Mouse (Mus musculus) MEL (cell line): ENCODE measurements around the gene Diras1. TPM values are rescaled to one million over a fixed set of nuclear protein-coding genes. Genes with fewer than 3 reads are reported as not detected.

Experiments
- DNase-seq: peaks from one replicate; pipeline ENCODE4 v3.0.0; 2011; ENCODE audit warnings: low read depth, low spot score
- H3K27ac ChIP-seq: 2 replicates; pipeline ENCODE4 v1.5.1; 2012; ENCODE audit warnings: low read depth, mild to moderate bottlenecking, control low read depth, low read length, moderate library complexity; ENCODE audit not compliant: control insufficient read depth
- H3K27me3 ChIP-seq, 2 experiments: fragments of 150-350 bp in 1 of 2; sonication (generic) in 1 of 2; 2 replicates each; pipeline ENCODE4 v1.6.1; 2012; ENCODE audit warnings: low read length in 2 of 2, mild to moderate bottlenecking in 2 of 2, improper control_type of control experiment in 1 of 2, moderate library complexity in 1 of 2; ENCODE audit not compliant: insufficient read depth in 2 of 2, control insufficient read depth in 1 of 2
- H3K36me3 ChIP-seq, 2 experiments: 2 replicates each; pipeline ENCODE4 v1.6.1; 2012 to 2014; ENCODE audit warnings: low read length in 2 of 2, improper control_type of control experiment in 1 of 2, inconsistent platforms in 1 of 2, mild to moderate bottlenecking in 1 of 2; ENCODE audit not compliant: insufficient read depth in 2 of 2, control insufficient read depth in 1 of 2
- H3K4me1 ChIP-seq, 2 experiments: fragments of 150-350 bp in 1 of 2; sonication (generic) in 1 of 2; 2 replicates each; pipeline ENCODE4 v1.6.1; 2012; ENCODE audit warnings: low read length in 2 of 2, improper control_type of control experiment in 1 of 2, mild to moderate bottlenecking in 1 of 2; ENCODE audit not compliant: insufficient read depth in 2 of 2, control insufficient read depth in 1 of 2
- H3K4me3 ChIP-seq, 2 experiments: fragments of 150-350 bp in 1 of 2; sonication (generic) in 1 of 2; 2 replicates each; pipeline ENCODE4 v1.5.1; 2012; ENCODE audit warnings: low read depth in 2 of 2, low read length in 2 of 2, mild to moderate bottlenecking in 2 of 2, moderate library complexity in 2 of 2, control low read depth in 1 of 2, improper control_type of control experiment in 1 of 2; ENCODE audit not compliant: control insufficient read depth in 1 of 2, insufficient read depth in 1 of 2
- H3K79me2 ChIP-seq: 2 replicates; pipeline ENCODE4 v1.6.1; 2012; ENCODE audit warnings: mild to moderate bottlenecking, low read length, moderate library complexity; ENCODE audit not compliant: control insufficient read depth, poor library complexity, insufficient read depth
- H3K9ac ChIP-seq: 2 replicates; pipeline ENCODE4 v1.6.1; 2012; ENCODE audit warnings: low read depth, mild to moderate bottlenecking, control low read depth, low read length, moderate library complexity; ENCODE audit not compliant: control insufficient read depth, poor library complexity, severe bottlenecking
- H3K9me3 ChIP-seq: fragments of 150-350 bp; sonication (generic); replicated peaks from 2 replicates; pipeline ENCODE4 v1.6.1; 2012; ENCODE audit warnings: mild to moderate bottlenecking, low read length, improper control_type of control experiment, moderate library complexity; ENCODE audit not compliant: insufficient read depth
- BHLHE40 ChIP-seq: IDR thresholded peaks from 2 replicates; pipeline ENCODE4 v1.6.1; 2012; ENCODE audit warnings: low read depth, mild to moderate bottlenecking, inconsistent platforms, low read length, improper control_type of control experiment, borderline replicate concordance
- CHD2 ChIP-seq: IDR thresholded peaks from 2 replicates; pipeline ENCODE4 v1.6.1; 2011; ENCODE audit warnings: low read length, improper control_type of control experiment
- CTCF ChIP-seq, 3 experiments: IDR thresholded peaks in 2 of 3; conservative IDR thresholded peaks in 1 of 3; 2 replicates each; pipeline ENCODE4 v1.5.1; 2011 to 2012; ENCODE audit warnings: low read length in 3 of 3, low read depth in 2 of 3, mild to moderate bottlenecking in 2 of 3, improper control_type of control experiment in 1 of 3, inconsistent platforms in 1 of 3, mixed read lengths in 1 of 3, moderate library complexity in 1 of 3; ENCODE audit not compliant: control insufficient read depth in 1 of 3, insufficient read depth in 1 of 3, poor library complexity in 1 of 3, severe bottlenecking in 1 of 3
- E2F4 ChIP-seq: IDR thresholded peaks from 2 replicates; pipeline ENCODE4 v1.6.1; 2011; ENCODE audit warnings: low read depth, low read length, improper control_type of control experiment, borderline replicate concordance
- ELF1 ChIP-seq: IDR thresholded peaks from 2 replicates; pipeline ENCODE4 v1.6.1; 2014; ENCODE audit warnings: low read depth, mild to moderate bottlenecking, inconsistent platforms, low read length, improper control_type of control experiment, moderate library complexity
- EP300 ChIP-seq, 2 experiments: IDR thresholded peaks; 2 replicates each; pipeline ENCODE4 v1.6.1; 2011; ENCODE audit warnings: improper control_type of control experiment in 2 of 2, low read length in 2 of 2, low read depth in 1 of 2, mild to moderate bottlenecking in 1 of 2
- HCFC1 ChIP-seq: IDR thresholded peaks from 2 replicates; pipeline ENCODE4 v1.6.1; 2012; ENCODE audit warnings: low read depth, mild to moderate bottlenecking, inconsistent platforms, low read length, improper control_type of control experiment, moderate library complexity
- MAX ChIP-seq: IDR thresholded peaks from 2 replicates; pipeline ENCODE4 v1.6.1; 2011; ENCODE audit warnings: low read length, improper control_type of control experiment
- MEF2A ChIP-seq: IDR thresholded peaks from 2 replicates; pipeline ENCODE4 v1.6.1; 2014; ENCODE audit warnings: low read depth, mild to moderate bottlenecking, inconsistent platforms, low read length, improper control_type of control experiment; ENCODE audit not compliant: poor library complexity, insufficient replicate concordance, severe bottlenecking; ENCODE audit errors: extremely low read depth
- MXI1 ChIP-seq: IDR thresholded peaks from 2 replicates; pipeline ENCODE4 v1.6.1; 2011; ENCODE audit warnings: mild to moderate bottlenecking, low read depth, low read length, improper control_type of control experiment
- MYB ChIP-seq: IDR thresholded peaks from 2 replicates; pipeline ENCODE4 v1.6.1; 2011; ENCODE audit warnings: mild to moderate bottlenecking, low read depth, low read length, improper control_type of control experiment
- MYC ChIP-seq: IDR thresholded peaks from 2 replicates; pipeline ENCODE4 v1.6.1; 2011; ENCODE audit warnings: low read depth, mild to moderate bottlenecking, low read length, improper control_type of control experiment, moderate library complexity
- NRF1 ChIP-seq: IDR thresholded peaks from 2 replicates; pipeline ENCODE4 v1.6.1; 2014; ENCODE audit warnings: low read depth, mild to moderate bottlenecking, inconsistent platforms, low read length, improper control_type of control experiment, moderate library complexity; ENCODE audit not compliant: poor library complexity, insufficient read depth, severe bottlenecking
- POLR2A ChIP-seq, 2 experiments: IDR thresholded peaks; 2 replicates each; pipeline ENCODE4 v1.6.1; 2011 to 2012; ENCODE audit warnings: low read length in 2 of 2, mild to moderate bottlenecking in 2 of 2, control low read depth in 1 of 2, improper control_type of control experiment in 1 of 2, low read depth in 1 of 2, moderate library complexity in 1 of 2; ENCODE audit not compliant: control insufficient read depth in 1 of 2, insufficient read depth in 1 of 2, poor library complexity in 1 of 2
- POLR2AphosphoS2 ChIP-seq: IDR thresholded peaks from 2 replicates; pipeline ENCODE4 v1.6.1; 2011; ENCODE audit warnings: low read length, improper control_type of control experiment
- RAD21 ChIP-seq: IDR thresholded peaks from 2 replicates; pipeline ENCODE4 v1.6.1; 2011; ENCODE audit warnings: mild to moderate bottlenecking, low read depth, low read length, improper control_type of control experiment
- RCOR1 ChIP-seq: IDR thresholded peaks from 2 replicates; pipeline ENCODE4 v1.6.1; 2012; ENCODE audit warnings: low read depth, mild to moderate bottlenecking, inconsistent platforms, low read length, improper control_type of control experiment
- TBP ChIP-seq: IDR thresholded peaks from 2 replicates; pipeline ENCODE4 v1.8.0; 2011; ENCODE audit warnings: low read depth, low read length, improper control_type of control experiment
- TCF12 ChIP-seq: IDR thresholded peaks from 2 replicates; pipeline ENCODE4 v1.6.1; 2014; ENCODE audit warnings: low read depth, mild to moderate bottlenecking, inconsistent platforms, low read length, improper control_type of control experiment, moderate library complexity
- UBTF ChIP-seq: IDR thresholded peaks from 2 replicates; pipeline ENCODE4 v1.6.1; 2012; ENCODE audit warnings: low read depth, mild to moderate bottlenecking, inconsistent platforms, low read length, improper control_type of control experiment, moderate library complexity, borderline replicate concordance; ENCODE audit not compliant: insufficient read depth
- USF1 ChIP-seq: IDR thresholded peaks from 2 replicates; pipeline ENCODE4 v1.6.1; 2014; ENCODE audit warnings: low read depth, mild to moderate bottlenecking, inconsistent platforms, low read length, improper control_type of control experiment, moderate library complexity
- USF2 ChIP-seq, 2 experiments: IDR thresholded peaks; 2 replicates each; pipeline ENCODE4 v1.6.1; 2011 to 2012; ENCODE audit warnings: improper control_type of control experiment in 2 of 2, low read length in 2 of 2, borderline replicate concordance in 1 of 2, inconsistent platforms in 1 of 2, low read depth in 1 of 2, mild to moderate bottlenecking in 1 of 2; ENCODE audit not compliant: insufficient read depth in 1 of 2
- ZKSCAN1 ChIP-seq: IDR thresholded peaks from 2 replicates; pipeline ENCODE4 v1.6.1; 2012; ENCODE audit warnings: low read depth, mild to moderate bottlenecking, inconsistent platforms, low read length, improper control_type of control experiment, moderate library complexity
- ZMIZ1 ChIP-seq: IDR thresholded peaks from 2 replicates; pipeline ENCODE4 v1.6.1; 2012; ENCODE audit warnings: low read depth, mild to moderate bottlenecking, inconsistent platforms, low read length, improper control_type of control experiment, moderate library complexity
- ZNF384 ChIP-seq: IDR thresholded peaks from 2 replicates; pipeline ENCODE4 v1.6.1; 2012; ENCODE audit warnings: low read depth, mild to moderate bottlenecking, inconsistent platforms, low read length, improper control_type of control experiment
- polyA plus RNA-seq, 2 experiments: library from polyadenylated mRNA; stranded (reverse) in 1 of 2; unstranded in 1 of 2; fragments of >175 nt in 1 of 2; fragments of >200 nt in 1 of 2; gene quantifications; 2 replicates each; pipeline versions ENCODE4 v1.2.1 to v1.2.4; 2012; ENCODE audit warnings: low replicate concordance in 2 of 2, low read depth in 1 of 2; ENCODE audit not compliant: insufficient read length in 2 of 2, insufficient read depth in 1 of 2, missing spikeins in 1 of 2
- total RNA-seq: library from RNA; depleted of rRNA; stranded (reverse); fragments of 300-350 nt; gene quantifications from 2 replicates; pipeline ENCODE4 v1.2.3, GENCODE M21; 2012

Diras1 gene
- total and polyA plus RNA-seq, 3 experiments = 0.04 TPM; not detected in 2

GRCm38 (mm10) chr10:81029031-81029430, 3.6 kb upstream of the Diras1 start:
- no peak overlapping the region for H3K27ac ChIP-seq
- no peaks in the 10 kb centered on the region for H3K9me3 ChIP-seq
- no peak overlapping the region for H3K9ac ChIP-seq
- H3K4me1 ChIP-seq = no peaks in the 10 kb centered on the region
- H3K27me3 ChIP-seq = no peaks in the 10 kb centered on the region
- H3K36me3 ChIP-seq = no peaks in the 10 kb centered on the region
- no peak overlapping the region for H3K4me3 ChIP-seq
- TF ChIP-seq RAD21 = no peak
- no peak for TF ChIP-seq ZKSCAN1
- TF ChIP-seq CHD2 = no peak
- TF ChIP-seq NRF1 = no peak
- TF ChIP-seq ELF1 = no peak
- TF ChIP-seq BHLHE40 = no peak
- TF ChIP-seq MAX = no peak
- TF ChIP-seq TBP = no peak
- no peak for TF ChIP-seq EP300 (IDR thresholded peaks at IDR 0.05; ENCODE audit: low read depth in 1 of 2, low read length in 2 of 2)
- TF ChIP-seq ZNF384 = no peak
- TF ChIP-seq POLR2A (IDR thresholded peaks at IDR 0.05; ENCODE audit: control insufficient read depth in 1 of 2, insufficient read depth in 1 of 2, low read depth in 1 of 2, low read length in 2 of 2, poor library complexity in 1 of 2) = no peak
- no peak for TF ChIP-seq MYB
- TF ChIP-seq HCFC1 = no peak
- H3K79me2 ChIP-seq = no peaks in the 10 kb centered on the region
- no peak for DNase-seq

GRCm38 (mm10) chr10:81028219-81028618, 2.8 kb upstream of the Diras1 start:
- Histone ChIP-seq H3K9me3 (no peaks in the 10 kb centered on the region), H3K4me3 (no peak overlapping the region), H3K9ac (no peak overlapping the region), H3K27ac (no peak overlapping the region), H3K36me3 (no peaks in the 10 kb centered on the region), H3K27me3 (no peaks in the 10 kb centered on the region), H3K4me1 (no peaks in the 10 kb centered on the region), H3K79me2 (no peaks in the 10 kb centered on the region)
- DNase-seq = no peak
- TF ChIP-seq CHD2 (no peak), ZMIZ1 (no peak), USF2 (IDR thresholded peaks at IDR 0.05; ENCODE audit: borderline replicate concordance in 1 of 2, insufficient read depth in 1 of 2, low read depth in 1 of 2, low read length in 2 of 2) (no peak), RCOR1 (no peak), ZNF384 (no peak), MXI1 (no peak), HCFC1 (no peak), MYB (no peak), E2F4 (no peak), USF1 (no peak), UBTF (no peak), ELF1 (no peak), MYC (no peak), CTCF (IDR thresholded peaks at IDR 0.05 in 2 of 3, conservative IDR thresholded peaks at IDR 0.05 in 1 of 3; ENCODE audit: control insufficient read depth in 1 of 3, insufficient read depth in 1 of 3, low read depth in 2 of 3, low read length in 3 of 3, poor library complexity in 1 of 3, severe bottlenecking in 1 of 3) (no peak), MEF2A (no peak), TCF12 (no peak), POLR2AphosphoS2 (no peak)
